Mouse (Mus musculus) embryonic fibroblast, embryonic 13.5 days (primary cell): ENCODE data around the gene Papolb.
A peak's percentile ranks its signal among the peaks of the same experiment; 100 is the strongest.

ENCODE experiments used
- CTCF ChIP-seq: IDR thresholded peaks from 2 replicates; pipeline ENCODE4 v1.5.1; 2011; ENCODE audit warnings: mild to moderate bottlenecking, control low read depth, low read length, moderate library complexity, borderline replicate concordance; ENCODE audit not compliant: insufficient read depth
- POLR2A ChIP-seq: IDR thresholded peaks from 2 replicates; pipeline ENCODE4 v1.6.1; 2011; ENCODE audit warnings: low read depth, mild to moderate bottlenecking, control low read depth, low read length, moderate library complexity

DNA sequence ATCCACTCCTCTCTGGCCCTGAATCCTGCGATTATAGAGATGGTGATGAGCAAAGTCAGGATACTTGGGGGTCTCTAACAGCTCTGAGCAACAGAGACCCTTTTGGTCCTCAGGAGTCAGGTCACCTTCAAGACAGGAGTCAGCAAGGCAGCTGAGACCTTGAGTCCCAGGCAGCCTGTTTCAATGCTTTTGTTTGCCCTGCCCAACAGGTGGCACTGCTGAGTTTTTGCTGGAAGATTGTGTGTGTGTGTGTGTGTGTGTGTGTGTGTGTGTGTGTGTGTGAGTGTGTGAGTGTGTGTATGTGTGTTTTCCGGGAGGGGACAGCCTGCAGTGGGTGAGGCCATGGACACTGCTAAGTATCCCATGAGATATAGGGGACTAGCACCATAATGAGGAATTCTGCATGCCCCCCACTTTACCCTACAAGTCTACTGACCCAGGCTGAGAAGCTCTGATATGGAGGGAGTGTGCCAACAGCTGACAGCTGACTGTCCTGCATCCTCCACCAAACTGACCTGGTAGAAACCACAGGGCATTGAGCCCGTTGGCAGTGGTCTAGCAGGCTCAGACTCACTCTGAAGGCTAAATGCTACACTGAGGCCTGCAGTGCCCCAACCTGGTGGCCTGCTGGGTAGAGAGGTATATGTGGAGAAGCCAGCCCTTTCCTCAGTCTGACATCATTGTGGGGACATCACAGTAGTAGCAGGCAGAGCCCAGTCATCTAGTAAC is 24.0 kb downstream of the Papolb start:
- TF ChIP-seq POLR2A (no peak), CTCF (peak; percentile 55; the same call in 1 of the 2 replicates)
